Mouse (Mus musculus) megakaryocyte, adult 5-6 weeks (primary cell): Measurements from ENCODE around the gene Insc. TPM values are rescaled to one million over a fixed set of nuclear protein-coding genes. Genes with fewer than 3 reads are reported as not detected.

Experiments
- ATAC-seq: 2 replicates; pipeline ENCODE4 v1.8.0; 2016; ENCODE audit warnings: mild to moderate bottlenecking, inconsistent platforms; ENCODE audit not compliant: poor library complexity, severe bottlenecking
- total RNA-seq, 2 experiments: library from RNA; stranded (forward) in 1 of 2; stranded (reverse) in 1 of 2; fragments of 153-499, 151-499 nt in 1 of 2; fragments of 221-1000, 200-1000 nt in 1 of 2; gene quantifications; 2 replicates each; pipeline versions ENCODE4 v1.2.3 to v1.2.4; 2015 to 2017

Gene Insc
- total RNA-seq, 2 experiments from 2014 or later: not detected

GRCm38 (mm10) chr7:114754626-114755025 is 11.1 kb downstream of the Insc start:
- ATAC-seq: no peak

GRCm38 (mm10) chr7:114762660-114763059 is 19.2 kb downstream of the Insc start:
- no peak for ATAC-seq

- no peak for ATAC-seq
Measured at GRCm38 (mm10) chr7:114765273-114765672, 21.8 kb downstream of the Insc start.

- ATAC-seq: no peak
Measured at GRCm38 (mm10) chr7:114766523-114766922, 23.0 kb downstream of the Insc start.

GRCm38 (mm10) chr7:114768516-114768915 is 25.0 kb downstream of the Insc start:
- no peak; the same call in 1 of the 2 replicates for ATAC-seq

GRCm38 (mm10) chr7:114769041-114769440 is 25.5 kb downstream of the Insc start:
- no peak for ATAC-seq

- ATAC-seq: no peak
Measured at GRCm38 (mm10) chr7:114770586-114770985, 27.1 kb downstream of the Insc start.

GRCm38 (mm10) chr7:114771801-114772200 is 28.3 kb downstream of the Insc start:
- no peak for ATAC-seq

- ATAC-seq: no peak
Measured at GRCm38 (mm10) chr7:114773781-114774180, 30.3 kb downstream of the Insc start.

- ATAC-seq: no peak
Measured at GRCm38 (mm10) chr7:114775856-114776255, 32.4 kb downstream of the Insc start.

GRCm38 (mm10) chr7:114778156-114778770 is 34.8 kb downstream of the Insc start:
- ATAC-seq: no peak

GRCm38 (mm10) chr7:114779056-114779660 is 35.7 kb downstream of the Insc start:
- ATAC-seq: no peak

- ATAC-seq: no peak
Measured at GRCm38 (mm10) chr7:114783291-114783690, 39.8 kb downstream of the Insc start.

- ATAC-seq: no peak
Measured at GRCm38 (mm10) chr7:114791087-114791486, 47.6 kb downstream of the Insc start.

GRCm38 (mm10) chr7:114792026-114792425 is 48.5 kb downstream of the Insc start:
- no peak for ATAC-seq

GRCm38 (mm10) chr7:114794400-114794799 is 50.9 kb downstream of the Insc start:
- no peak for ATAC-seq

- ATAC-seq: no peak
Measured at GRCm38 (mm10) chr7:114802576-114802975, 59.1 kb downstream of the Insc start.

GRCm38 (mm10) chr7:114805311-114805710 is 61.8 kb downstream of the Insc start:
- ATAC-seq: no peak

- no peak for ATAC-seq
Measured at GRCm38 (mm10) chr7:114807343-114807742, 63.8 kb downstream of the Insc start.

- ATAC-seq: no peak
Measured at GRCm38 (mm10) chr7:114808341-114808740, 64.8 kb downstream of the Insc start.

- ATAC-seq: peak; percentile 94
Measured at GRCm38 (mm10) chr7:114817291-114817806, 73.9 kb downstream of the Insc start.

- ATAC-seq: peak; percentile 8; the same call in 1 of the 2 replicates
Measured at GRCm38 (mm10) chr7:114817879-114818278, 74.4 kb downstream of the Insc start.
